Mouse (Mus musculus) lung, embryonic 14.5 days (tissue): ENCODE data around the gene Rpl29. TPM values are rescaled to one million over a fixed set of nuclear protein-coding genes. Genes with fewer than 3 reads are reported as not detected.

ENCODE experiments used
- ATAC-seq: fragments of 200-750 bp; cut with Nextera tagmentation; 2 replicates; pipeline ENCODE4 v1.8.0; 2017; ENCODE audit warnings: mild to moderate bottlenecking, moderate TSS enrichment, moderate library complexity; ENCODE audit not compliant: insufficient read depth
- DNase-seq: peaks from one replicate; pipeline ENCODE4 v3.0.0-alpha.2; 2015
- H3K27ac ChIP-seq: fragments of 300-500 bp; sonication (generic); 2 replicates; pipeline ENCODE4 v1.5.1; 2014; ENCODE audit warnings: low read depth, mild to moderate bottlenecking, moderate library complexity
- H3K27me3 ChIP-seq: fragments of 300-500 bp; sonication (generic); 2 replicates; pipeline ENCODE4 v1.6.1; 2014; ENCODE audit warnings: low read length, control low read depth; ENCODE audit not compliant: insufficient read depth
- H3K36me3 ChIP-seq: fragments of 300-500 bp; sonication (generic); 2 replicates; pipeline ENCODE4 v1.6.1; 2014; ENCODE audit warnings: control low read depth; ENCODE audit not compliant: insufficient read depth
- H3K4me1 ChIP-seq: fragments of 300-500 bp; sonication (generic); 2 replicates; pipeline ENCODE4 v1.6.1; 2014; ENCODE audit warnings: antibody characterized with exemption, control low read depth; ENCODE audit not compliant: insufficient read depth
- H3K4me2 ChIP-seq: fragments of 300-500 bp; sonication (generic); 2 replicates; pipeline ENCODE4 v1.6.1; 2014; ENCODE audit warnings: mild to moderate bottlenecking
- H3K4me3 ChIP-seq: fragments of 300-500 bp; sonication (generic); 2 replicates; pipeline ENCODE4 v1.5.1; 2014; ENCODE audit warnings: low read depth, low read length
- H3K9ac ChIP-seq: fragments of 300-500 bp; sonication (generic); 2 replicates; pipeline ENCODE4 v1.6.1; 2014
- H3K9me3 ChIP-seq: fragments of 300-500 bp; sonication (generic); 2 replicates; pipeline ENCODE4 v1.6.1; 2016; ENCODE audit warnings: low read depth, low read length, control low read depth
- CTCF ChIP-seq: IDR thresholded peaks from 2 replicates; pipeline ENCODE4 v1.5.1; 2016; ENCODE audit warnings: antibody characterized with exemption, low read depth
- WGBS: fragments of 180-500 bp; shearing (Covaris S2); extraction: QIAGEN DNeasy Blood & Tissue Kit; methylation state at CpG from one replicate; pipeline ENCODE4 v1.1.7; 2014; 5-methylcytosine and 5-hydroxymethylcytosine counted together
- polyA plus RNA-seq: library from polyadenylated mRNA; unstranded; fragments of >200 nt; fragmentation: Nextera tagmentation; extraction: Ambion mirVana; gene quantifications from 2 replicates; pipeline ENCODE4 v1.2.1, GENCODE M21; 2014

Gene Rpl29
- polyA plus RNA-seq, 1 experiment from 2014 or later, result 1,268 TPM

DNA sequence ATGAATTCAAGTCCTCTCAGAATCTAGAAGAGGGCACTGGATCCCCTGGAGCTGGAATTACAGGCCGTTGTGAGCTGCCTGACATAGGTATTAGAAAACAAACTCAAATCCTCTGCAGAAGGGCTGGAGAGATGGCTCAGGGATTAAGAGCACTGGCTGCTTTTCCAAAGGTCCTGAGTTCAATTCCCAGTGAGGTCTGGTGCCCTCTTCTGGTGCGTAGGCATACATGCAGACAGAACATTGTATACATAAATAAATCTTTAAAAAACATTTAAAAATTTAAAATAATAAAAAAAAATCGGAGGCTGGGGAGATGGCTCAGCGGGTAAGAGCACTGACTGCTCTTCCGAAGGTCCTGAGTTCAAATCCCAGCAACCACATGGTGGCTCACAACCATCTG lies 13.4 kb downstream of the Rpl29 start:
- no peak overlapping the region for H3K4me3 ChIP-seq
- 0 out of 2 replicates have a peak, but pooled peaks cover 6% of the 10 kb centered on the region for H3K36me3 ChIP-seq
- WGBS, result 73% methylated on average over 5 of the region's 5 CpGs
- no peaks in the 10 kb centered on the region for H3K9me3 ChIP-seq
- DNase-seq (no peak), ATAC-seq (no peak)
- no peaks in the 10 kb centered on the region for H3K27me3 ChIP-seq
- no peak overlapping the region for H3K27ac ChIP-seq
- peak; percentile 40 for TF ChIP-seq CTCF
- no peak overlapping the region for H3K4me2 ChIP-seq
- no peak overlapping the region for H3K9ac ChIP-seq
- H3K4me1 ChIP-seq, result peaks cover 7% of the 10 kb centered on the region

DNA sequence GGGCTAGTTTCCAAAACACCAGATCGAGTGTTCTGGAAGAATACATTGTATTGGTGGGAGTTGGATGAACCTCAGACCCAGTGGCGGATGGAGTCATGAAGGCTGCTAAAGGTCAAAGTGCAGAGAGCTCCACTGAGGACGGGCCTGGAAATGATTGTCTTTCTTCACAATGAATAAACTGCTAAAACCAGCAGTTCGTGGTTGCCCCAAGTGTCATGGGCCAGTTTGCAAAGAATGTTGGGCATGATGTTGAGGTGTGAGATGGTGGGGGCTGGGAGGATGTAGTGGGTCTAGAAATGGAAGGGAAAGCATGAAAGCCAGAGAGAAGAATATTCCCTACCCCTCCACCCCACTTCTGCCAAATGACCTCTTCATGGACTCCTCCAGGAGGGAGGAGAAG lies 15.6 kb downstream of the Rpl29 start:
- Histone ChIP-seq H3K9me3 (no peaks in the 10 kb centered on the region), H3K36me3 (0 out of 2 replicates have a peak, but pooled peaks cover 6% of the 10 kb centered on the region), H3K27me3 (no peaks in the 10 kb centered on the region), H3K27ac (no peak overlapping the region), H3K4me2 (no peak overlapping the region), H3K4me1 (peaks cover 10% of the 10 kb centered on the region), H3K4me3 (no peak overlapping the region), H3K9ac (no peak overlapping the region)
- ATAC-seq (no peak), DNase-seq (no peak)
- WGBS, result 72% methylated on average over 4 of the region's 4 CpGs
- TF ChIP-seq CTCF, result no peak

DNA sequence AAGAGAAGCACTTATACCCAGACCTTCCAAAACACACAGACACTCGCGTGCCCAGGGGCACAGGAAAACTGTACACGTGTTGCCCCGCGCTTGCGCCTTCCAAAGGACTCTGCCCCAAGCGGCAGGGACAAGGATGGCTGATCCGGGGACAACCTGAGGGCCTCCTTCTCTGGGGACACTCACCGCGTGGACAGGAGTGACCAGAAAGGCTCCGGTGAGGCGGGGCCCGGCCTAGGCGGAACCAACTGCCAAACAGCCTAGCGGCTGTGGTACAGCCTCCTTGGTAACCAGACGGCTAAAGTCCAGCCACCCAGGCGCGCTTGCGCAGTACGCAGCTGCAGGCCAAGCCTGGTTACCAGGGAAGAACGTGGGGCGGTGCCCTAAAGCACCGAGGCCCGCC lies 18.1 kb downstream of the Rpl29 start, which contains the start of the genes Abhd14b and Abhd14a:
TSS of gene Abhd14b (plus strand) at position 112 of the 400 bp plus-strand sequence.
TSS of gene Abhd14a (minus strand) at position 331 of the 400 bp plus-strand sequence.
- peak; percentile 67 for TF ChIP-seq CTCF
- peak; percentile 86 for ATAC-seq
- peaks cover 28% of the 10 kb centered on the region for H3K4me1 ChIP-seq

DNA sequence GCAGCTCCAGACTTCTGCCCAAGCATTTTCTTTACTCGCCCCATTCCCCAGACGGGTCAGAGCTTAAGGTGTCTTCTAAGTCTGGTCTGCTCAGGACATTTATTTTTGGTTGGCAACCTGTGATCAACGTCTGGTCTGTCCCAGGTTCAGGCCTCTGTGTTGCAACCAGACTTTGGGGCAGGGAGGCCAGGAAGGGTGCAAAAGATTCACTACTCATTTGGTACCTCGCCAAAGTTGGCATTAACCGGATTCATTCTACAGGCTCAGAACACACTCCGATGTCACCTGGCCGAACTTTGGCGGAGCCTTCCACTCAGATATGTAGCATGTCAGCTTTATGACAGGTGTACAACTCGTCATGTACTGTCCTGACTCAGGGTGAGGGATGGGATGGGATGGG lies 18.7 kb downstream of the Rpl29 start:
- H3K4me1 ChIP-seq, result peaks cover 34% of the 10 kb centered on the region
- peak overlapping the region; percentile 89 for H3K4me2 ChIP-seq
- peak overlapping the region; percentile 54 for H3K4me3 ChIP-seq
- no peak overlapping the region; the same call in 1 of the 2 replicates for H3K9ac ChIP-seq
- H3K27me3 ChIP-seq, result no peaks in the 10 kb centered on the region
- WGBS, result 37% methylated on average over 9 of the region's 9 CpGs
- H3K36me3 ChIP-seq, result 0 out of 2 replicates have a peak, but pooled peaks cover 3% of the 10 kb centered on the region
- peak overlapping the region; percentile 70; the same call in 1 of the 2 replicates for H3K27ac ChIP-seq
- ATAC-seq (peak; percentile 16), DNase-seq (no peak)
- no peak for TF ChIP-seq CTCF
- H3K9me3 ChIP-seq, result no peaks in the 10 kb centered on the region

More for the DNA sequence above, 18.1 kb downstream of the Rpl29 start, which contains the start of the genes Abhd14b and Abhd14a:
- Histone ChIP-seq H3K27me3 (no peaks in the 10 kb centered on the region), H3K4me2 (peak within 1 kb of the TSS; percentile 89), H3K36me3 (0 out of 2 replicates have a peak, but pooled peaks cover 3% of the 10 kb centered on the region), H3K27ac (peak within 1 kb of the TSS; percentile 70), H3K9me3 (no peaks in the 10 kb centered on the region), H3K4me3 (peak within 1 kb of the TSS; percentile 54), H3K9ac (peak within 1 kb of the TSS; percentile 71)
- DNase-seq, result peak; percentile 97
- under 1% methylated on average over 24 of the region's 24 CpGs for WGBS

DNA sequence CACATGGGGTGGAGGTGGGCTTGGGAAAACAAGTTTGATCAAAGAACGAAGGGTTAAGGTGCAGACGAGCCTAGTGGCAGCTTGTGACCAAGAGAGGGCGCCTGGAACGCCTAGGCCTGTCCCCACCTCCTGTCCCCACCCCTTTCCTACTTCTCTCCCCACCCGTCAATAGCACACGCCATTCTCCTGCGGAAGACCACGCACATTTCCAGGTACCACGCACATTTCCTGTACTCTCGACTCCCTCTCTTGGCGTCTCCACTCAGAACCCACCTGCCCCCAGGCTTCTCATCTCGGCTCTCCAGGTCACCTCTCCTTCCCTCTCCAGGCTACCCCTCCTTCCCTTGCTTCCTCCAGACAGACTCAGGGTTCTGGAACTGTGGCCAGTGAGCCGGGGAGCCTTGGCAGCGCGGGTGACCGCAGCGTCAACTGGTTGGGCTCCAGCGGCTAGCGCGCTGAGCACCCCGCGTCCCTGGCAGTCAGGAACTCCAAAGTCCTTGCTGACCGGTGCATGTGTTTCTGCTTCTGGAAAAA lies 19.3 kb downstream of the Rpl29 start:
- peak overlapping the region; percentile 69; the same call in 1 of the 2 replicates for H3K27ac ChIP-seq
- peak; percentile 48 for ATAC-seq
- peak overlapping the region; percentile 54 for H3K4me3 ChIP-seq
- H3K4me1 ChIP-seq, result peaks cover 37% of the 10 kb centered on the region
- no peaks in the 10 kb centered on the region for H3K27me3 ChIP-seq
- 0 out of 2 replicates have a peak, but pooled peaks cover under 1% of the 10 kb centered on the region for H3K36me3 ChIP-seq
- peak; percentile 80 for TF ChIP-seq CTCF
- H3K9me3 ChIP-seq, result no peaks in the 10 kb centered on the region
- peak overlapping the region; percentile 50 for H3K9ac ChIP-seq
- WGBS, result under 1% methylated on average over 23 of the region's 23 CpGs
- peak; percentile 86 for DNase-seq
- H3K4me2 ChIP-seq, result peak overlapping the region; percentile 89

DNA sequence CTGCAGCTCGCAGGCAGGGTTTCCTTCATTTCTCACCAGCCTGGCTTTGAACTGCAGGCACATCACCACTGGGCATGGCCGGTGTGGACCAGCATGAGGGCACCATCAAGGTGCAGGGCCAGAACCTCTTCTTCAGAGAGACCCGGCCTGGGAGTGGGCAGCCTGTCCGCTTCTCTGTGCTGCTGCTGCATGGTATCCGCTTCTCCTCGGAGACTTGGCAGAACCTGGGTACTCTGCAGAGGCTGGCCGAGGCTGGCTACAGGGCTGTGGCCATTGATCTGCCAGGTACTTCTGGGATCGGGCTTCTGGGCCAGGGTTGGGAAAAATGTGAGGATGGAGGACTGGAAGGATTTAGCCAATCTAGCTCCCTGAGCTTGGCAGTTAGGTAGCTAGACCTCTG lies 20.7 kb downstream of the Rpl29 start:
- H3K36me3 ChIP-seq, result no peaks in the 10 kb centered on the region
- 90% methylated on average over 8 of the region's 8 CpGs for WGBS
- H3K27ac ChIP-seq, result no peak overlapping the region
- H3K4me2 ChIP-seq, result peak overlapping the region; percentile 41; the same call in 1 of the 2 replicates
- TF ChIP-seq CTCF, result no peak
- peaks cover 40% of the 10 kb centered on the region for H3K4me1 ChIP-seq
- no peaks in the 10 kb centered on the region for H3K9me3 ChIP-seq
- no peak for ATAC-seq
- H3K4me3 ChIP-seq, result no peak overlapping the region
- no peak for DNase-seq
- no peak overlapping the region for H3K9ac ChIP-seq
- no peaks in the 10 kb centered on the region for H3K27me3 ChIP-seq

DNA sequence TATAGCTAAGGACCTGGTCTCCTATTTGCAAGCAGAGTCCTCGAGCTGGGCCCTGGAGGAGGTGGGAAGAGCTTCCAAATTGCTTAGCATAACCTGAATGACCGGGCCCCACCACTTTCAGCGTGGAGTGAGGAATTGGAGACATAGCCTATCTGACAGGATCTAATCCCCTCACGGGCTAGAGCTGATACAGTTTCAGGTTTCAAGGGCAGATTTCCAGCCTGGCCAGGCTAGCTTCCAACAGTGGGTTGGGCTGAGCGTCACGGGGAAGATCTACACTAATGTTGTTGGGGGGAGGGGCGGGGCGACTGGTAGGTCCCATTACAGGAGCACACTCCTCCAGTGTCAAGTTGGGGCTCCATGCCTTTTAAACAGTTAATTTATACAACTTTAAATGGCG lies 21.4 kb downstream of the Rpl29 start:
- H3K9me3 ChIP-seq, result no peaks in the 10 kb centered on the region
- no peaks in the 10 kb centered on the region for H3K36me3 ChIP-seq
- no peak for TF ChIP-seq CTCF
- H3K9ac ChIP-seq, result peak overlapping the region; percentile 26
- DNase-seq (peak; percentile 88), ATAC-seq (no peak)
- H3K27me3 ChIP-seq, result no peaks in the 10 kb centered on the region
- peak overlapping the region; percentile 69 for H3K27ac ChIP-seq
- no peak overlapping the region for H3K4me3 ChIP-seq
- peaks cover 44% of the 10 kb centered on the region for H3K4me1 ChIP-seq
- H3K4me2 ChIP-seq, result peak overlapping the region; percentile 41; the same call in 1 of the 2 replicates
- WGBS, result 2% methylated on average over 9 of the region's 9 CpGs
